Comparison of ENCODE assay signal across 9 mouse cellular contexts in genomic region chr7:12909498-12909962, GRCm38 (mm10). TPM values are rescaled to one million over a fixed set of nuclear protein-coding genes. Genes with fewer than 3 reads are reported as not detected.
A peak's percentile ranks its signal among the peaks of the same experiment; 100 is the strongest.
DNase-seq lines count a peak whose midpoint lies in the region; ATAC-seq lines count a peak whose summit lies in the region.
"Had no signal": no experiment of that assay in that cellular context is flagged by ENCODE, and none has a peak within 500 bp of the region (broad histone marks: within the 10 kb centered on the region; RNA-seq: fewer than 3 reads in every experiment).

No protein-coding gene starts in this region.

- H3K9me3 ChIP-seq in forebrain, embryonic 10.5 days = no peaks in the 10 kb centered on the region
- no peaks in the 10 kb centered on the region for H3K9me3 ChIP-seq in heart, embryonic 15.5 days (replicated peaks)
- H3K9me3 ChIP-seq in liver, embryonic 13.5 days (replicated peaks) = no peaks in the 10 kb centered on the region
- H3K9me3 ChIP-seq in stomach, embryonic 14.5 days (ENCODE audit: control insufficient read depth, low read depth, low read length) = no peaks in the 10 kb centered on the region
- H3K9me3 ChIP-seq: G1E had no signal

- H3K27ac ChIP-seq in brown adipose tissue, adult 24 weeks (replicated peaks; ENCODE audit: low read depth, low read length) = peak overlapping the region; percentile 93
- H3K27ac ChIP-seq in forebrain, embryonic 10.5 days = peak overlapping the region; percentile 88
- H3K27ac ChIP-seq in heart, embryonic 15.5 days = peak overlapping the region; percentile 87
- H3K27ac ChIP-seq in liver, embryonic 13.5 days = peak overlapping the region; percentile 91
- H3K27ac ChIP-seq in stomach, embryonic 14.5 days (ENCODE audit: low read length) = peak overlapping the region; percentile 84

- peak overlapping the region; percentile 48; the same call in 1 of the 2 replicates for H3K9ac ChIP-seq in heart, embryonic 15.5 days
- peak overlapping the region; percentile 77 for H3K9ac ChIP-seq in liver, embryonic 13.5 days
- H3K9ac ChIP-seq in stomach, embryonic 14.5 days (replicated peaks; ENCODE audit: low read depth, low read length) = 0 out of 2 replicates have a peak overlapping the region, but pooled peaks have one; percentile 11

- H3K36me3 ChIP-seq in forebrain, embryonic 10.5 days (replicated peaks) = peaks cover 50% of the 10 kb centered on the region
- H3K36me3 ChIP-seq in heart, embryonic 15.5 days = peaks cover 38% of the 10 kb centered on the region
- H3K36me3 ChIP-seq in liver, embryonic 13.5 days = peaks cover 41% of the 10 kb centered on the region
- peaks cover 21% of the 10 kb centered on the region for H3K36me3 ChIP-seq in stomach, embryonic 14.5 days (ENCODE audit: control insufficient read depth, insufficient read depth, low read length)

- peak; percentile 86 for DNase-seq in CD4-positive helper T cell, adult 2 months (ENCODE audit: low read depth, low spot score)
- peak; percentile 66 for DNase-seq in forebrain, embryonic 10.5 days (ENCODE audit: extremely low spot score, low spot score)
- peak; percentile 78 for DNase-seq in kidney, postnatal 14 days
- DNase-seq in liver, embryonic 13.5 days = peak; percentile 37
- peak; percentile 81 to 85 for DNase-seq in natural killer cell, adult 2 months (ENCODE audit: low spot score in 2 of 2)

- peak; percentile 23; the same call in 1 of the 2 replicates for ATAC-seq in heart, embryonic 15.5 days (replicated peaks; ENCODE audit: insufficient number of reproducible peaks, insufficient read depth, low FRiP score, low read depth)
- ATAC-seq in liver, embryonic 13.5 days (ENCODE audit: low read depth) = peak; percentile 61
- no peak for ATAC-seq in stomach, embryonic 14.5 days (ENCODE audit: insufficient number of reproducible peaks, insufficient read depth, low FRiP score, low read depth)

- H3K4me3 ChIP-seq in brown adipose tissue, adult 24 weeks (ENCODE audit: insufficient read depth, low read depth, low read length) = peak overlapping the region; percentile 68
- peak overlapping the region; percentile 56 for H3K4me3 ChIP-seq in forebrain, embryonic 10.5 days
- H3K4me3 ChIP-seq in heart, embryonic 15.5 days = peak overlapping the region; percentile 56
- peak overlapping the region; percentile 69 for H3K4me3 ChIP-seq in liver, embryonic 13.5 days (replicated peaks)
- H3K4me3 ChIP-seq in stomach, embryonic 14.5 days (ENCODE audit: low read depth, low read length) = peak overlapping the region; percentile 33; the same call in 1 of the 2 replicates

- no peaks in the 10 kb centered on the region for H3K27me3 ChIP-seq in forebrain, embryonic 10.5 days (ENCODE audit: poor library complexity, severe bottlenecking)
- H3K27me3 ChIP-seq in heart, embryonic 15.5 days = no peaks in the 10 kb centered on the region
- H3K27me3 ChIP-seq in liver, embryonic 13.5 days = no peaks in the 10 kb centered on the region
- no peaks in the 10 kb centered on the region for H3K27me3 ChIP-seq in stomach, embryonic 14.5 days (ENCODE audit: control insufficient read depth, insufficient read depth, low read length)

- H3K4me1 ChIP-seq in brown adipose tissue, adult 24 weeks (ENCODE audit: control insufficient read depth, insufficient read depth, insufficient read length, low read length) = no peaks in the 10 kb centered on the region; the same call in 1 of the 2 replicates
- peaks cover 12% of the 10 kb centered on the region for H3K4me1 ChIP-seq in forebrain, embryonic 10.5 days
- peaks cover 9% of the 10 kb centered on the region for H3K4me1 ChIP-seq in heart, embryonic 15.5 days (replicated peaks)
- H3K4me1 ChIP-seq in liver, embryonic 13.5 days (replicated peaks) = peaks cover 13% of the 10 kb centered on the region
- H3K4me1 ChIP-seq in stomach, embryonic 14.5 days (ENCODE audit: control insufficient read depth, insufficient read depth, low read length) = no peaks in the 10 kb centered on the region

- H3K4me2 ChIP-seq in heart, embryonic 15.5 days = peak overlapping the region; percentile 66
- H3K4me2 ChIP-seq in liver, embryonic 13.5 days = peak overlapping the region; percentile 85
- H3K4me2 ChIP-seq in stomach, embryonic 14.5 days (replicated peaks; ENCODE audit: low read depth, low read length) = peak overlapping the region; percentile 44

- 34% methylated on average over 7 of the region's 7 CpGs for WGBS in forebrain, embryonic 10.5 days
- WGBS in heart, embryonic 15.5 days = 36% methylated on average over 7 of the region's 7 CpGs
- WGBS in liver, embryonic 13.5 days (ENCODE audit: insufficient replicate concordance) = 18% methylated on average over 7 of the region's 7 CpGs
- WGBS in stomach, embryonic 14.5 days = 40% methylated on average over 7 of the region's 7 CpGs

RNA-seq across cellular contexts. Expression of gene Zscan22, which starts 11.9 kb away (rescaled TPM):
- polyA plus RNA-seq in brown adipose tissue, adult 24 weeks (2012; ENCODE audit: insufficient read depth, insufficient read length, missing spikeins) = 3.0 and 3.6 TPM in 2 replicates
- 18.5 and 19.8 TPM in 2 replicates for polyA plus RNA-seq in forebrain, embryonic 10.5 days (2016; fragmentation: Nextera tagmentation; extraction: Ambion mirVana)
- 9.5 and 11.2 TPM in 2 replicates for polyA plus RNA-seq in heart, embryonic 15.5 days (2015; fragmentation: Nextera tagmentation; extraction: Ambion mirVana)
- polyA plus RNA-seq in liver, embryonic 13.5 days (2015; fragmentation: Nextera tagmentation; extraction: Ambion mirVana) = 4.6 and 5.5 TPM in 2 replicates
- polyA plus RNA-seq in stomach, embryonic 14.5 days (2014; fragmentation: Nextera tagmentation; extraction: Ambion mirVana) = 22.4 and 23.0 TPM in 2 replicates

RNA-seq across cellular contexts. Expression of gene Rps5, which starts 12.6 kb away (rescaled TPM):
- polyA plus RNA-seq in brown adipose tissue, adult 24 weeks (2012; ENCODE audit: insufficient read depth, insufficient read length, missing spikeins) = 533 and 648 TPM in 2 replicates
- 1,023 and 1,050 TPM in 2 replicates for polyA plus RNA-seq in forebrain, embryonic 10.5 days (2016; fragmentation: Nextera tagmentation; extraction: Ambion mirVana)
- polyA plus RNA-seq in heart, embryonic 15.5 days (2015; fragmentation: Nextera tagmentation; extraction: Ambion mirVana) = 453 and 535 TPM in 2 replicates
- polyA plus RNA-seq in liver, embryonic 13.5 days (2015; fragmentation: Nextera tagmentation; extraction: Ambion mirVana) = 724 and 893 TPM in 2 replicates
- 1,309 and 1,442 TPM in 2 replicates for polyA plus RNA-seq in stomach, embryonic 14.5 days (2014; fragmentation: Nextera tagmentation; extraction: Ambion mirVana)

RNA-seq across cellular contexts. Expression of gene Rnf225, which starts 17.7 kb away (rescaled TPM):
- polyA plus RNA-seq in brown adipose tissue, adult 24 weeks (2012; ENCODE audit: insufficient read depth, insufficient read length, missing spikeins) = not detected in 2 replicates
- polyA plus RNA-seq in forebrain, embryonic 10.5 days (2016; fragmentation: Nextera tagmentation; extraction: Ambion mirVana) = 0.55 and 1.0 TPM in 2 replicates
- polyA plus RNA-seq in heart, embryonic 15.5 days (2015; fragmentation: Nextera tagmentation; extraction: Ambion mirVana) = 0.47 and 0.49 TPM in 2 replicates
- polyA plus RNA-seq in liver, embryonic 13.5 days (2015; fragmentation: Nextera tagmentation; extraction: Ambion mirVana) = 0.16 and 0.24 TPM in 2 replicates
- polyA plus RNA-seq in stomach, embryonic 14.5 days (2014; fragmentation: Nextera tagmentation; extraction: Ambion mirVana) = 0.97 and 1.4 TPM in 2 replicates

RNA-seq across cellular contexts. Expression of gene Zfp128, which starts 28.6 kb away (rescaled TPM):
- polyA plus RNA-seq in brown adipose tissue, adult 24 weeks (2012; ENCODE audit: insufficient read depth, insufficient read length, missing spikeins) = 2.0 and 2.5 TPM in 2 replicates
- polyA plus RNA-seq in forebrain, embryonic 10.5 days (2016; fragmentation: Nextera tagmentation; extraction: Ambion mirVana) = 4.4 and 5.1 TPM in 2 replicates
- polyA plus RNA-seq in heart, embryonic 15.5 days (2015; fragmentation: Nextera tagmentation; extraction: Ambion mirVana) = 2.9 and 3.3 TPM in 2 replicates
- polyA plus RNA-seq in liver, embryonic 13.5 days (2015; fragmentation: Nextera tagmentation; extraction: Ambion mirVana) = 0.66 TPM in 2 replicates
- 4.5 and 4.6 TPM in 2 replicates for polyA plus RNA-seq in stomach, embryonic 14.5 days (2014; fragmentation: Nextera tagmentation; extraction: Ambion mirVana)

RNA-seq across cellular contexts. Expression of gene Zfp324, which starts 56.1 kb away (rescaled TPM):
- polyA plus RNA-seq in brown adipose tissue, adult 24 weeks (2012; ENCODE audit: insufficient read depth, insufficient read length, missing spikeins) = 1.4 and 2.7 TPM in 2 replicates
- 10.5 and 11.1 TPM in 2 replicates for polyA plus RNA-seq in forebrain, embryonic 10.5 days (2016; fragmentation: Nextera tagmentation; extraction: Ambion mirVana)
- polyA plus RNA-seq in heart, embryonic 15.5 days (2015; fragmentation: Nextera tagmentation; extraction: Ambion mirVana) = 5.2 and 7.5 TPM in 2 replicates
- polyA plus RNA-seq in liver, embryonic 13.5 days (2015; fragmentation: Nextera tagmentation; extraction: Ambion mirVana) = 3.3 and 3.6 TPM in 2 replicates
- polyA plus RNA-seq in stomach, embryonic 14.5 days (2014; fragmentation: Nextera tagmentation; extraction: Ambion mirVana) = 9.4 and 9.7 TPM in 2 replicates

Comparison
In these comparisons a context has a peak if more than half of its experiments do, and no peak if none do; other contexts are left out.
1. H3K9ac ChIP-seq: peak in every context shown above with its lines; median percentile 77 in liver, embryonic 13.5 days; 48 in heart, embryonic 15.5 days; 11 in stomach, embryonic 14.5 days.